Mouse (Mus musculus): ENCODE measurements around the gene Il11ra1. TPM values are rescaled to one million over a fixed set of nuclear protein-coding genes. Genes with fewer than 3 reads are reported as not detected.
"Not testable (repeated sequence)": the region's sequence is repeated elsewhere in the genome, so short reads cannot be mapped to it uniquely, and the experiment has no call there.

The Il11ra1 gene
- polyA plus RNA-seq, 1 experiment from 2014 or later = 29.2 TPM

GRCm38 (mm10) chr4:41684931-41685453 is 14.8 kb upstream of the Il11ra1 start:
- not testable (repeated sequence) for H3K9ac ChIP-seq (replicated peaks; ENCODE audit: low read depth, low read length); H3K4me2 ChIP-seq (ENCODE audit: low read length); H3K36me3 ChIP-seq (ENCODE audit: control insufficient read depth, insufficient read depth); H3K9me3 ChIP-seq (ENCODE audit: control insufficient read depth, low read length); H3K4me3 ChIP-seq (replicated peaks; ENCODE audit: low read length); H3K27me3 ChIP-seq (replicated peaks; ENCODE audit: control insufficient read depth, insufficient read depth, low read length)
- Histone ChIP-seq H3K4me1 (replicated peaks; ENCODE audit: control insufficient read depth, insufficient read depth, low read length) (peaks cover 32% of the 10 kb centered on the region), H3K27ac (ENCODE audit: low read length) (peak overlapping the region; percentile 44; the same call in 1 of the 2 replicates)
- WGBS = under 1% methylated on average over 14 of the region's 14 CpGs
- ATAC-seq = peak; percentile 16

GRCm38 (mm10) chr4:41685882-41686492 is 13.8 kb upstream of the Il11ra1 start:
- H3K4me3 ChIP-seq (replicated peaks; ENCODE audit: low read length); H3K27me3 ChIP-seq (replicated peaks; ENCODE audit: control insufficient read depth, insufficient read depth, low read length); H3K4me2 ChIP-seq (ENCODE audit: low read length); H3K9ac ChIP-seq (replicated peaks; ENCODE audit: low read depth, low read length); H3K27ac ChIP-seq (ENCODE audit: low read length); H3K9me3 ChIP-seq (ENCODE audit: control insufficient read depth, low read length); H3K36me3 ChIP-seq (ENCODE audit: control insufficient read depth, insufficient read depth): not testable (repeated sequence)
- ATAC-seq = peak; percentile 13
- peaks cover 23% of the 10 kb centered on the region for H3K4me1 ChIP-seq (replicated peaks; ENCODE audit: control insufficient read depth, insufficient read depth, low read length)
- whole genome bisulfite sequencing = 11% methylated on average over 9 of the region's 10 CpGs

GRCm38 (mm10) chr4:41688562-41688961 is 11.2 kb upstream of the Il11ra1 start:
- WGBS = 16% methylated on average over 1 of the region's 1 CpGs
- not testable (repeated sequence) for H3K9ac ChIP-seq (replicated peaks; ENCODE audit: low read depth, low read length); H3K9me3 ChIP-seq (ENCODE audit: control insufficient read depth, low read length); H3K4me3 ChIP-seq (replicated peaks; ENCODE audit: low read length); ATAC-seq; H3K27me3 ChIP-seq (replicated peaks; ENCODE audit: control insufficient read depth, insufficient read depth, low read length); H3K4me2 ChIP-seq (ENCODE audit: low read length); H3K4me1 ChIP-seq (replicated peaks; ENCODE audit: control insufficient read depth, insufficient read depth, low read length); H3K27ac ChIP-seq (ENCODE audit: low read length); H3K36me3 ChIP-seq (ENCODE audit: control insufficient read depth, insufficient read depth)

- not testable (repeated sequence) for H3K4me2 ChIP-seq (ENCODE audit: low read length); ATAC-seq; H3K9ac ChIP-seq (replicated peaks; ENCODE audit: low read depth, low read length); H3K4me3 ChIP-seq (replicated peaks; ENCODE audit: low read length); H3K4me1 ChIP-seq (replicated peaks; ENCODE audit: control insufficient read depth, insufficient read depth, low read length); H3K36me3 ChIP-seq (ENCODE audit: control insufficient read depth, insufficient read depth); H3K9me3 ChIP-seq (ENCODE audit: control insufficient read depth, low read length); H3K27ac ChIP-seq (ENCODE audit: low read length); H3K27me3 ChIP-seq (replicated peaks; ENCODE audit: control insufficient read depth, insufficient read depth, low read length)
- no CpG with 5 or more reads among the region's 4 CpGs for WGBS
Measured at GRCm38 (mm10) chr4:41690014-41690413, 9.8 kb upstream of the Il11ra1 start.

GRCm38 (mm10) chr4:41693511-41693910 is 6.3 kb upstream of the Il11ra1 start:
- H3K4me1 ChIP-seq (replicated peaks; ENCODE audit: control insufficient read depth, insufficient read depth, low read length); H3K4me3 ChIP-seq (replicated peaks; ENCODE audit: low read length); H3K27ac ChIP-seq (ENCODE audit: low read length); H3K9ac ChIP-seq (replicated peaks; ENCODE audit: low read depth, low read length); H3K36me3 ChIP-seq (ENCODE audit: control insufficient read depth, insufficient read depth); H3K27me3 ChIP-seq (replicated peaks; ENCODE audit: control insufficient read depth, insufficient read depth, low read length); ATAC-seq; H3K9me3 ChIP-seq (ENCODE audit: control insufficient read depth, low read length): not testable (repeated sequence)
- 3% methylated on average over 4 of the region's 4 CpGs for WGBS
- H3K4me2 ChIP-seq (ENCODE audit: low read length) = peak overlapping the region; percentile 11; the same call in 1 of the 2 replicates

GRCm38 (mm10) chr4:41695800-41696199 is 4.0 kb upstream of the Il11ra1 start:
- H3K27ac ChIP-seq (ENCODE audit: low read length); H3K4me1 ChIP-seq (replicated peaks; ENCODE audit: control insufficient read depth, insufficient read depth, low read length); H3K9ac ChIP-seq (replicated peaks; ENCODE audit: low read depth, low read length); ATAC-seq; H3K27me3 ChIP-seq (replicated peaks; ENCODE audit: control insufficient read depth, insufficient read depth, low read length); H3K36me3 ChIP-seq (ENCODE audit: control insufficient read depth, insufficient read depth); H3K9me3 ChIP-seq (ENCODE audit: control insufficient read depth, low read length): not testable (repeated sequence)
- Histone ChIP-seq H3K4me3 (replicated peaks; ENCODE audit: low read length) (peak overlapping the region; percentile 25; the same call in 1 of the 2 replicates), H3K4me2 (ENCODE audit: low read length) (peak overlapping the region; percentile 25; the same call in 1 of the 2 replicates)
- 4% methylated on average over 12 of the region's 38 CpGs for WGBS

GRCm38 (mm10) chr4:41696452-41696851 is 3.3 kb upstream of the Il11ra1 start:
- not testable (repeated sequence) for H3K9me3 ChIP-seq (ENCODE audit: control insufficient read depth, low read length); H3K27me3 ChIP-seq (replicated peaks; ENCODE audit: control insufficient read depth, insufficient read depth, low read length); H3K4me2 ChIP-seq (ENCODE audit: low read length); ATAC-seq; H3K4me1 ChIP-seq (replicated peaks; ENCODE audit: control insufficient read depth, insufficient read depth, low read length); H3K4me3 ChIP-seq (replicated peaks; ENCODE audit: low read length); H3K9ac ChIP-seq (replicated peaks; ENCODE audit: low read depth, low read length); H3K27ac ChIP-seq (ENCODE audit: low read length); H3K36me3 ChIP-seq (ENCODE audit: control insufficient read depth, insufficient read depth)
- WGBS = 16% methylated on average over 12 of the region's 15 CpGs

GRCm38 (mm10) chr4:41696930-41697841 is 2.6 kb upstream of the Il11ra1 start, which contains the start of gene Cntfr:
Gene Cntfr (minus strand): TSS chr4:41697089.
- 0 out of 2 replicates have a peak, but pooled peaks have one; percentile 28 for ATAC-seq
- not testable (repeated sequence) for H3K9me3 ChIP-seq (ENCODE audit: control insufficient read depth, low read length); H3K36me3 ChIP-seq (ENCODE audit: control insufficient read depth, insufficient read depth); H3K4me3 ChIP-seq (replicated peaks; ENCODE audit: low read length); H3K27me3 ChIP-seq (replicated peaks; ENCODE audit: control insufficient read depth, insufficient read depth, low read length); H3K9ac ChIP-seq (replicated peaks; ENCODE audit: low read depth, low read length); H3K4me1 ChIP-seq (replicated peaks; ENCODE audit: control insufficient read depth, insufficient read depth, low read length); H3K27ac ChIP-seq (ENCODE audit: low read length); H3K4me2 ChIP-seq (ENCODE audit: low read length)
- 20% methylated on average over 30 of the region's 40 CpGs for WGBS

- H3K27me3 ChIP-seq (replicated peaks; ENCODE audit: control insufficient read depth, insufficient read depth, low read length); H3K27ac ChIP-seq (ENCODE audit: low read length); H3K4me2 ChIP-seq (ENCODE audit: low read length); ATAC-seq; H3K36me3 ChIP-seq (ENCODE audit: control insufficient read depth, insufficient read depth); H3K4me3 ChIP-seq (replicated peaks; ENCODE audit: low read length); H3K9me3 ChIP-seq (ENCODE audit: control insufficient read depth, low read length); H3K4me1 ChIP-seq (replicated peaks; ENCODE audit: control insufficient read depth, insufficient read depth, low read length); H3K9ac ChIP-seq (replicated peaks; ENCODE audit: low read depth, low read length): not testable (repeated sequence)
- WGBS = 5% methylated on average over 20 of the region's 32 CpGs
Measured at GRCm38 (mm10) chr4:41698421-41699016, 1.3 kb upstream of the Il11ra1 start.
